Mouse (Mus musculus): ENCODE measurements at regions not wholly inside any gene's neighbourhood (a gene's known extent, or its start where the extent isn't known, plus 50 kb on each side); places are given as distances from the start of the nearest gene placed in this dataset.

GRCm38 (mm10) chr1:27895333-27895732 is 884.7 kb downstream of the Gm597 start:
- Histone ChIP-seq H3K27me3 (no peaks in the 10 kb centered on the region), H3K27ac (no peak overlapping the region), H3K9ac (no peak overlapping the region), H3K4me2 (no peak overlapping the region), H3K4me1 (no peaks in the 10 kb centered on the region), H3K9me3 (replicated peaks) (no peaks in the 10 kb centered on the region), H3K4me3 (replicated peaks) (no peak overlapping the region), H3K36me3 (no peaks in the 10 kb centered on the region)
- WGBS = 87% methylated on average over 1 of the region's 1 CpGs
- ATAC-seq (replicated peaks; ENCODE audit: low FRiP score) = no peak

GRCm38 (mm10) chr1:27883771-27884170 is 896.3 kb downstream of the Gm597 start:
- Histone ChIP-seq H3K4me1 (no peaks in the 10 kb centered on the region), H3K4me2 (no peak overlapping the region), H3K4me3 (replicated peaks) (no peak overlapping the region), H3K27me3 (no peaks in the 10 kb centered on the region), H3K9me3 (replicated peaks) (no peaks in the 10 kb centered on the region), H3K27ac (no peak overlapping the region), H3K36me3 (no peaks in the 10 kb centered on the region), H3K9ac (no peak overlapping the region)
- ATAC-seq (replicated peaks; ENCODE audit: low FRiP score) = 0 out of 2 replicates have a peak, but pooled peaks have one; percentile 36

Measured in kidney, embryonic 15.5 days (tissue).